Mouse (Mus musculus): ENCODE measurements at regions not wholly inside any gene's neighbourhood (a gene's known extent, or its start where the extent isn't known, plus 50 kb on each side); places are given as distances from the start of the nearest gene placed in this dataset.

DNA sequence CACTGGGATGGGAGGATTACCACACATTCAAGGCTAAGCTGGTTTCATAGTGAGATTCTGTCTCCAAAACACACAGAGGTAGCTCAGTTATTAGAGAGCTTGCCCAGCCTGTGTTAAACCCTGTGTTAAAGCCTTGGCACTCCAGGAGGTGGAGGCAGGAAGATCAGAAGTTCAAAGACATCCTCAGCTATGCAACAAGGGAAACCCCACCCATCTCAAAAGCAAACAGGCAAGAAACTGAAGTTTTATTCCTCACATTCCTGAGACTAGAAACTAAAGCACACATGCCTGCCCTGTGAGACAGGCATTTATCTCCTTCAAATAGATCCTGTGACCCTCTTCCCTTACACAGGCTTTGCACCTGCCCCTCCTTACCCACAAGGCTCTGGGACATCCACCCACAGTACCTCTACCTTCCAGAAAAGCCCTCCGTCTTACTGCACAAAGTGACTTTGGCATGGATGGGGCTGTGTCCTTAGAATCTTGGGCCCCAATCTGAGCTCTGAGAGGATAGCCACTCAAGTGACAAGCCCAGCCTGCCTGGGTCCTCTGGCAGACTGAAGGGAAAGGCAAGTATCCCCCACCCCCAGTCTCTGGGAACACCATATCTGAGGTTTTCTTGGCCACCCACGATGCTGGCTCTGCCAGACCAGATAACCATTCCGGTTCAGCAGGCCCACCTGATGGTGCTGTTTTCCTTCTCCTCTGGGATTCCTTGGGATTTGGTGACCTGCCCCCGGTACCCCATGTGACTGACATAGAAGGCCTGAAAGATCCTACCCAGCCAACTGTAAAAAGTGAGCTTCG is 217.0 kb downstream of the Sox9 start:
- no peak for TF ChIP-seq CTCF (conservative IDR thresholded peaks at IDR 0.05; ENCODE audit: low read length)
- TF ChIP-seq NANOG (IDR thresholded peaks at IDR 0.05; ENCODE audit: borderline replicate concordance, low read length), result no peak
- no peak for TF ChIP-seq POU5F1 (IDR thresholded peaks at IDR 0.05; ENCODE audit: borderline replicate concordance, low read length)
